Mouse (Mus musculus) heart, embryonic 11.5 days (tissue): ENCODE data around the gene Vax2. TPM values are rescaled to one million over a fixed set of nuclear protein-coding genes. Genes with fewer than 3 reads are reported as not detected.

ENCODE experiments used
- ATAC-seq: fragments of 200-750 bp; cut with Nextera tagmentation; replicated peaks from 2 replicates; pipeline ENCODE4 v1.8.0; 2017; ENCODE audit warnings: moderate library complexity; ENCODE audit not compliant: insufficient number of reproducible peaks, low FRiP score, low TSS enrichment
- H3K27ac ChIP-seq: fragments of 300-500 bp; sonication (generic); 2 replicates; pipeline ENCODE4 v1.5.1; 2014; ENCODE audit warnings: mild to moderate bottlenecking, low read depth, low read length
- H3K27me3 ChIP-seq: fragments of 300-500 bp; sonication (generic); 2 replicates; pipeline ENCODE4 v1.6.1; 2014; ENCODE audit warnings: mild to moderate bottlenecking, low read length, mixed read lengths; ENCODE audit not compliant: control insufficient read depth, insufficient read depth
- H3K36me3 ChIP-seq: fragments of 300-500 bp; sonication (generic); 2 replicates; pipeline ENCODE4 v1.6.1; 2014; ENCODE audit warnings: mild to moderate bottlenecking, low read length, moderate library complexity, mixed read lengths; ENCODE audit not compliant: control insufficient read depth, insufficient read depth
- H3K4me1 ChIP-seq: fragments of 300-500 bp; sonication (generic); 2 replicates; pipeline ENCODE4 v1.6.1; 2014; ENCODE audit warnings: low read length; ENCODE audit not compliant: control insufficient read depth, insufficient read depth
- H3K4me2 ChIP-seq: fragments of 300-500 bp; sonication (generic); 2 replicates; pipeline ENCODE4 v1.6.1; 2014; ENCODE audit warnings: mild to moderate bottlenecking, moderate library complexity
- H3K4me3 ChIP-seq: fragments of 300-500 bp; sonication (generic); 2 replicates; pipeline ENCODE4 v1.5.1; 2014; ENCODE audit warnings: low read depth, low read length
- H3K9ac ChIP-seq: fragments of 300-500 bp; sonication (generic); 2 replicates; pipeline ENCODE4 v1.6.1; 2014; ENCODE audit warnings: mild to moderate bottlenecking, low read depth, low read length, moderate library complexity
- H3K9me3 ChIP-seq: fragments of 300-500 bp; sonication (generic); replicated peaks from 2 replicates; pipeline ENCODE4 v1.6.1; 2016; ENCODE audit warnings: low read length; ENCODE audit not compliant: control insufficient read depth
- WGBS: fragments of 180-500 bp; shearing (Covaris S2); extraction: QIAGEN DNeasy Blood & Tissue Kit; methylation state at CpG from one replicate; pipeline ENCODE4 v1.1.7; 2014; ENCODE audit not compliant: insufficient replicate concordance; 5-methylcytosine and 5-hydroxymethylcytosine counted together
- polyA plus RNA-seq: library from polyadenylated mRNA; unstranded; fragments of >200 nt; fragmentation: Nextera tagmentation; extraction: Ambion mirVana; gene quantifications from 2 replicates; pipeline ENCODE4 v1.2.1, GENCODE M21; 2014

Gene Vax2
- polyA plus RNA-seq, 1 experiment from 2014 or later, result not detected

- peak overlapping the region; percentile 47 for H3K4me3 ChIP-seq
- H3K9ac ChIP-seq, result peak overlapping the region; percentile 49; the same call in 1 of the 2 replicates
- ATAC-seq, result peak; percentile 60; the same call in 1 of the 2 replicates
- H3K9me3 ChIP-seq, result no peaks in the 10 kb centered on the region
- no peaks in the 10 kb centered on the region for H3K36me3 ChIP-seq
- peak overlapping the region; percentile 77 for H3K4me2 ChIP-seq
- no peak overlapping the region for H3K27ac ChIP-seq
- H3K27me3 ChIP-seq, result peaks cover 51% of the 10 kb centered on the region
- H3K4me1 ChIP-seq, result peaks cover 7% of the 10 kb centered on the region
- WGBS, result 3% methylated on average over 35 of the region's 35 CpGs
Observed at GRCm38 (mm10) chr6:83762880-83763431, 51.9 kb downstream of the Vax2 start.

- Histone ChIP-seq H3K9ac (no peak overlapping the region), H3K4me2 (no peak overlapping the region), H3K4me1 (peaks cover 7% of the 10 kb centered on the region), H3K36me3 (peaks cover 8% of the 10 kb centered on the region; the same call in 1 of the 2 replicates), H3K27ac (no peak overlapping the region), H3K9me3 (no peaks in the 10 kb centered on the region), H3K27me3 (peaks cover 20% of the 10 kb centered on the region), H3K4me3 (no peak overlapping the region)
- 49% methylated on average over 3 of the region's 3 CpGs for WGBS
- no peak for ATAC-seq
Observed at GRCm38 (mm10) chr6:83766982-83767381, 55.9 kb downstream of the Vax2 start.

GRCm38 (mm10) chr6:83768485-83768884 is 57.4 kb downstream of the Vax2 start:
- Histone ChIP-seq H3K27ac (no peak overlapping the region), H3K9ac (no peak overlapping the region), H3K4me2 (no peak overlapping the region), H3K27me3 (peaks cover 5% of the 10 kb centered on the region), H3K36me3 (peaks cover 8% of the 10 kb centered on the region), H3K4me1 (no peaks in the 10 kb centered on the region; the same call in 1 of the 2 replicates), H3K4me3 (no peak overlapping the region), H3K9me3 (no peaks in the 10 kb centered on the region)
- ATAC-seq, result no peak
- 76% methylated on average over 5 of the region's 5 CpGs for WGBS

GRCm38 (mm10) chr6:83774126-83774525 is 63.1 kb downstream of the Vax2 start:
- 65% methylated on average over 9 of the region's 9 CpGs for WGBS
- peak overlapping the region; percentile 91; the same call in 1 of the 2 replicates for H3K9ac ChIP-seq

GRCm38 (mm10) chr6:83774781-83775563 is 63.9 kb downstream of the Vax2 start:
- peak overlapping the region; percentile 88 for H3K4me3 ChIP-seq
- H3K9me3 ChIP-seq, result no peaks in the 10 kb centered on the region
- peak overlapping the region; percentile 91 for H3K9ac ChIP-seq
- H3K27ac ChIP-seq, result peak overlapping the region; percentile 85
- WGBS, result 0% methylated on average over 14 of the region's 14 CpGs
- peaks cover 5% of the 10 kb centered on the region for H3K36me3 ChIP-seq
- peak; percentile 41; the same call in 1 of the 2 replicates for ATAC-seq
- peaks cover 10% of the 10 kb centered on the region for H3K4me1 ChIP-seq
- H3K4me2 ChIP-seq, result peak overlapping the region; percentile 90
- no peaks in the 10 kb centered on the region for H3K27me3 ChIP-seq

More at GRCm38 (mm10) chr6:83774126-83774525, 63.1 kb downstream of the Vax2 start:
- H3K27me3 ChIP-seq, result no peaks in the 10 kb centered on the region
- peaks cover 8% of the 10 kb centered on the region for H3K36me3 ChIP-seq
- H3K9me3 ChIP-seq, result no peaks in the 10 kb centered on the region
- H3K4me3 ChIP-seq, result peak overlapping the region; percentile 88
- H3K4me2 ChIP-seq, result peak overlapping the region; percentile 90
- no peak overlapping the region for H3K27ac ChIP-seq
- peaks cover 10% of the 10 kb centered on the region for H3K4me1 ChIP-seq
- ATAC-seq, result no peak

GRCm38 (mm10) chr6:83775638-83776293 is 64.7 kb downstream of the Vax2 start, which contains the start of gene Tex261:
Gene Tex261 (minus strand): TSS chr6:83775813.
- Histone ChIP-seq H3K9me3 (no peaks in the 10 kb centered on the region), H3K9ac (peak within 1 kb of the TSS; percentile 91), H3K4me1 (peaks cover 10% of the 10 kb centered on the region), H3K4me3 (peak within 1 kb of the TSS; percentile 88), H3K27me3 (no peaks in the 10 kb centered on the region), H3K36me3 (peaks cover 2% of the 10 kb centered on the region), H3K4me2 (peak within 1 kb of the TSS; percentile 90), H3K27ac (peak within 1 kb of the TSS; percentile 85)
- under 1% methylated on average over 45 of the region's 45 CpGs for WGBS
- ATAC-seq, result peak; percentile 93

GRCm38 (mm10) chr6:83778306-83778705 is 67.2 kb downstream of the Vax2 start:
- 72% methylated on average over 7 of the region's 7 CpGs for WGBS

GRCm38 (mm10) chr6:83779026-83779425 is 68.0 kb downstream of the Vax2 start:
- Histone ChIP-seq H3K4me1 (peaks cover 8% of the 10 kb centered on the region), H3K4me2 (no peak overlapping the region), H3K27me3 (no peaks in the 10 kb centered on the region), H3K9ac (no peak overlapping the region), H3K4me3 (no peak overlapping the region), H3K9me3 (no peaks in the 10 kb centered on the region), H3K36me3 (no peaks in the 10 kb centered on the region), H3K27ac (no peak overlapping the region)
- WGBS, result 9% methylated on average over 5 of the region's 5 CpGs
- no peak for ATAC-seq

More at GRCm38 (mm10) chr6:83778306-83778705, 67.2 kb downstream of the Vax2 start:
- Histone ChIP-seq H3K27ac (no peak overlapping the region), H3K4me3 (no peak overlapping the region), H3K9ac (no peak overlapping the region), H3K4me2 (no peak overlapping the region), H3K4me1 (peaks cover 10% of the 10 kb centered on the region), H3K36me3 (no peaks in the 10 kb centered on the region; the same call in 1 of the 2 replicates), H3K9me3 (no peaks in the 10 kb centered on the region), H3K27me3 (no peaks in the 10 kb centered on the region)
- ATAC-seq, result no peak
